Mouse (Mus musculus): ENCODE measurements around the gene Efna1.

GRCm38 (mm10) chr3:89284261-89284660 is 3.3 kb upstream of the Efna1 start:
- TF ChIP-seq CTCF (conservative IDR thresholded peaks at IDR 0.05; ENCODE audit: low read length) (no peak), POU5F1 (IDR thresholded peaks at IDR 0.05; ENCODE audit: borderline replicate concordance, low read length) (no peak)
